Mouse (Mus musculus) MEL (cell line): ENCODE results near the gene Aip.

ENCODE experiments used
- CTCF ChIP-seq, 3 experiments: IDR thresholded peaks in 2 of 3; conservative IDR thresholded peaks in 1 of 3; 2 replicates each; pipeline ENCODE4 v1.5.1; 2011 to 2012; ENCODE audit warnings: low read length in 3 of 3, low read depth in 2 of 3, mild to moderate bottlenecking in 2 of 3, improper control_type of control experiment in 1 of 3, inconsistent platforms in 1 of 3, mixed read lengths in 1 of 3, moderate library complexity in 1 of 3; ENCODE audit not compliant: control insufficient read depth in 1 of 3, insufficient read depth in 1 of 3, poor library complexity in 1 of 3, severe bottlenecking in 1 of 3
- EP300 ChIP-seq, 2 experiments: IDR thresholded peaks; 2 replicates each; pipeline ENCODE4 v1.6.1; 2011; ENCODE audit warnings: improper control_type of control experiment in 2 of 2, low read length in 2 of 2, low read depth in 1 of 2, mild to moderate bottlenecking in 1 of 2
- NRF1 ChIP-seq: IDR thresholded peaks from 2 replicates; pipeline ENCODE4 v1.6.1; 2014; ENCODE audit warnings: low read depth, mild to moderate bottlenecking, inconsistent platforms, low read length, improper control_type of control experiment, moderate library complexity; ENCODE audit not compliant: poor library complexity, insufficient read depth, severe bottlenecking
- POLR2A ChIP-seq, 2 experiments: IDR thresholded peaks; 2 replicates each; pipeline ENCODE4 v1.6.1; 2011 to 2012; ENCODE audit warnings: low read length in 2 of 2, mild to moderate bottlenecking in 2 of 2, control low read depth in 1 of 2, improper control_type of control experiment in 1 of 2, low read depth in 1 of 2, moderate library complexity in 1 of 2; ENCODE audit not compliant: control insufficient read depth in 1 of 2, insufficient read depth in 1 of 2, poor library complexity in 1 of 2
- POLR2AphosphoS2 ChIP-seq: IDR thresholded peaks from 2 replicates; pipeline ENCODE4 v1.6.1; 2011; ENCODE audit warnings: low read length, improper control_type of control experiment
- RAD21 ChIP-seq: IDR thresholded peaks from 2 replicates; pipeline ENCODE4 v1.6.1; 2011; ENCODE audit warnings: mild to moderate bottlenecking, low read depth, low read length, improper control_type of control experiment
- RCOR1 ChIP-seq: IDR thresholded peaks from 2 replicates; pipeline ENCODE4 v1.6.1; 2012; ENCODE audit warnings: low read depth, mild to moderate bottlenecking, inconsistent platforms, low read length, improper control_type of control experiment

DNA sequence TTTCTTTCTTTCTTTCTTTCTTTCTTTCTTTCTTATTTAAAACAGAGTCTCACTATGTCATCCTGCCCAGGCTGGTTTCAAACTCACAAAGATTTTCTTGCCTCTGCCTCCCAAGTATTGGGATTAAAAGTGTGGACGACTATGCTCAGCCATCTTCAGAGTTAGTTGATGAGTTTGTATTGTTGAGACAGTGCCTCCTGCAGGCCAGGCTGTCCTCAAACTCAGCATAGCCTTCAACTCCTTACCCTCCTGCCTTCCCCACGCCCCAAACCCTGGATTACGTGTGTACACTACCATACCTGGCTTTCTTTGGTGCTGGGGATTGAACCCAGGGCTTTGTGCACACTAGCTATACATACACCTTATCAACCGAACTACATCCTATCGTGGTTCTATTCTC, 10.8 kb upstream of the Aip start:
- TF ChIP-seq NRF1 (no peak), RCOR1 (no peak), POLR2A (IDR thresholded peaks at IDR 0.05; ENCODE audit: control insufficient read depth in 1 of 2, insufficient read depth in 1 of 2, low read depth in 1 of 2, low read length in 2 of 2, poor library complexity in 1 of 2) (no peak), EP300 (IDR thresholded peaks at IDR 0.05; ENCODE audit: low read depth in 1 of 2, low read length in 2 of 2) (no peak), CTCF (IDR thresholded peaks at IDR 0.05 in 2 of 3, conservative IDR thresholded peaks at IDR 0.05 in 1 of 3; ENCODE audit: control insufficient read depth in 1 of 3, insufficient read depth in 1 of 3, low read depth in 2 of 3, low read length in 3 of 3, poor library complexity in 1 of 3, severe bottlenecking in 1 of 3) (peak; percentile 27 to 50 (median 41); a peak in 5 of 6 replicates), POLR2AphosphoS2 (no peak), RAD21 (peak; percentile 16)
